In genomic region chr16:92443644-92444113, GRCm38 (mm10) we compare ENCODE assay signal across 8 mouse cellular contexts. TPM values are rescaled to one million over a fixed set of nuclear protein-coding genes. Genes with fewer than 3 reads are reported as not detected.
A peak's percentile ranks its signal among the peaks of the same experiment; 100 is the strongest.
DNase-seq lines count a peak whose midpoint lies in the region; ATAC-seq lines count a peak whose summit lies in the region.

No protein-coding gene starts in this region.

- no peaks in the 10 kb centered on the region for H3K36me3 ChIP-seq in liver, embryonic 11.5 days (ENCODE audit: control insufficient read depth, insufficient read depth, low read length)
- no peaks in the 10 kb centered on the region for H3K36me3 ChIP-seq in stomach, embryonic 16.5 days (ENCODE audit: control insufficient read depth, insufficient read depth, low read length)

- H3K4me3 ChIP-seq in liver, embryonic 11.5 days (ENCODE audit: low read depth, low read length), result no peak overlapping the region
- no peak overlapping the region for H3K4me3 ChIP-seq in stomach, embryonic 16.5 days (replicated peaks; ENCODE audit: low read length)

- H3K4me1 ChIP-seq in liver, embryonic 11.5 days (replicated peaks; ENCODE audit: control insufficient read depth, insufficient read depth, low read length), result peaks cover 11% of the 10 kb centered on the region
- H3K4me1 ChIP-seq in stomach, embryonic 16.5 days (ENCODE audit: control insufficient read depth, insufficient read depth, low read length), result peaks cover 14% of the 10 kb centered on the region

- H3K9me3 ChIP-seq in liver, embryonic 11.5 days (ENCODE audit: control insufficient read depth, low read length), result no peaks in the 10 kb centered on the region
- no peaks in the 10 kb centered on the region for H3K9me3 ChIP-seq in stomach, embryonic 16.5 days (replicated peaks; ENCODE audit: control insufficient read depth, low read length)

- peak overlapping the region; percentile 12; the same call in 1 of the 2 replicates for H3K4me2 ChIP-seq in liver, embryonic 11.5 days
- no peak overlapping the region for H3K4me2 ChIP-seq in stomach, embryonic 16.5 days (ENCODE audit: low read depth, low read length)

- DNase-seq in MEL-GATA-1-ER (ENCODE audit: extremely low read depth, low read depth), result peak; percentile 53
- peak; percentile 84 for DNase-seq in heart, postnatal 4 days
- DNase-seq in liver, embryonic 11.5 days (ENCODE audit: low spot score), result no peak
- DNase-seq in retina, embryonic 14.5 days (ENCODE audit: low spot score), result no peak
- DNase-seq in cerebellum, postnatal 4 days (ENCODE audit: low spot score in 2 of 2), result no peak
- no peak for DNase-seq in frontal cortex, postnatal 36 days (ENCODE audit: low spot score in 2 of 2)

- no peaks in the 10 kb centered on the region for H3K27me3 ChIP-seq in liver, embryonic 11.5 days (replicated peaks; ENCODE audit: control insufficient read depth, insufficient read depth, low read length)
- no peaks in the 10 kb centered on the region for H3K27me3 ChIP-seq in stomach, embryonic 16.5 days (ENCODE audit: control insufficient read depth, insufficient read depth, low read length)

- no peak overlapping the region for H3K27ac ChIP-seq in liver, embryonic 11.5 days (ENCODE audit: low read depth, low read length)
- peak overlapping the region; percentile 61 for H3K27ac ChIP-seq in stomach, embryonic 16.5 days (ENCODE audit: low read length)

- peak; percentile 67 for ATAC-seq in common myeloid progenitor, adult 5-6 weeks (replicated peaks; ENCODE audit: low read depth, poor library complexity, severe bottlenecking)
- ATAC-seq in liver, embryonic 11.5 days (replicated peaks; ENCODE audit: low FRiP score), result peak; percentile 39; the same call in 1 of the 2 replicates
- peak; percentile 75; the same call in 1 of the 2 replicates for ATAC-seq in stomach, embryonic 16.5 days (ENCODE audit: insufficient read depth, low FRiP score)

- whole genome bisulfite sequencing in liver, embryonic 11.5 days, result 27% methylated on average over 13 of the region's 13 CpGs
- 47% methylated on average over 13 of the region's 13 CpGs for WGBS in stomach, embryonic 16.5 days

- no peak overlapping the region for H3K9ac ChIP-seq in liver, embryonic 11.5 days (ENCODE audit: low read depth, low read length)
- peak overlapping the region; percentile 28; the same call in 1 of the 2 replicates for H3K9ac ChIP-seq in stomach, embryonic 16.5 days (ENCODE audit: low read length)

RNA-seq across cellular contexts. Expression of gene Rcan1, which starts 27.0 kb away (rescaled TPM):
- total RNA-seq in common myeloid progenitor, adult 5-6 weeks (2017), result 7.6 and 13.8 TPM in 2 replicates
- 100 to 1,000 TPM; 117 to 127 TPM for total RNA-seq in heart, postnatal 4 days (2021)
- polyA plus RNA-seq in liver, embryonic 11.5 days (2014; fragmentation: Nextera tagmentation; extraction: Ambion mirVana), result 21.6 and 21.9 TPM in 2 replicates
- polyA plus RNA-seq in stomach, embryonic 16.5 days (2015; fragmentation: Nextera tagmentation; extraction: Ambion mirVana), result 19.6 and 21.6 TPM in 2 replicates

RNA-seq across cellular contexts. Expression of gene Clic6, which starts 41.9 kb away (rescaled TPM):
- not detected in 2 replicates for total RNA-seq in common myeloid progenitor, adult 5-6 weeks (2017)
- 1 to 10 TPM; 1.0 to 1.8 TPM for total RNA-seq in heart, postnatal 4 days (2021)
- polyA plus RNA-seq in liver, embryonic 11.5 days (2014; fragmentation: Nextera tagmentation; extraction: Ambion mirVana), result 1.5 and 1.6 TPM in 2 replicates
- polyA plus RNA-seq in stomach, embryonic 16.5 days (2015; fragmentation: Nextera tagmentation; extraction: Ambion mirVana), result 17.8 and 20.3 TPM in 2 replicates

Comparison
In these comparisons a context has a peak if more than half of its experiments do, and no peak if none do; other contexts are left out.
1. DNase-seq: peak in MEL-GATA-1-ER (single experiment) and heart, postnatal 4 days (single experiment); none in liver, embryonic 11.5 days (single experiment), retina, embryonic 14.5 days (single experiment), cerebellum, postnatal 4 days (0 of 2) and frontal cortex, postnatal 36 days (0 of 2).
2. Peak in every context shown above with its lines, with median percentiles within 50 percentile points of each other: ATAC-seq.